Mouse (Mus musculus) limb, embryonic 11.5 days (tissue): Measurements from ENCODE around the gene Tmed2. TPM values are rescaled to one million over a fixed set of nuclear protein-coding genes. Genes with fewer than 3 reads are reported as not detected.

Source experiments
- ATAC-seq: fragments of 200-750 bp; cut with Nextera tagmentation; 2 replicates; pipeline ENCODE4 v1.8.0; 2017; ENCODE audit warnings: low read depth; ENCODE audit not compliant: insufficient number of reproducible peaks, low FRiP score, low TSS enrichment
- DNase-seq: peaks from one replicate; pipeline ENCODE4 v3.0.0-alpha.2; 2015; ENCODE audit warnings: low spot score
- H3K27ac ChIP-seq: fragments of 300-500 bp; sonication (generic); replicated peaks from 2 replicates; pipeline ENCODE4 v1.5.1; 2014; ENCODE audit warnings: low read depth, mild to moderate bottlenecking, low read length
- H3K27me3 ChIP-seq: fragments of 300-500 bp; sonication (generic); 2 replicates; pipeline ENCODE4 v1.6.1; 2014; ENCODE audit warnings: mild to moderate bottlenecking, low read length, mixed read lengths; ENCODE audit not compliant: control insufficient read depth, insufficient read depth
- H3K36me3 ChIP-seq: fragments of 300-500 bp; sonication (generic); 2 replicates; pipeline ENCODE4 v1.6.1; 2014; ENCODE audit warnings: mild to moderate bottlenecking, low read length, moderate library complexity, mixed read lengths; ENCODE audit not compliant: control insufficient read depth, insufficient read depth
- H3K4me1 ChIP-seq: fragments of 300-500 bp; sonication (generic); 2 replicates; pipeline ENCODE4 v1.6.1; 2014; ENCODE audit warnings: low read length, mixed read lengths; ENCODE audit not compliant: control insufficient read depth, insufficient read depth
- H3K4me2 ChIP-seq: fragments of 300-500 bp; sonication (generic); 2 replicates; pipeline ENCODE4 v1.6.1; 2014; ENCODE audit warnings: low read depth, mild to moderate bottlenecking, moderate library complexity; ENCODE audit not compliant: severe bottlenecking
- H3K4me3 ChIP-seq: fragments of 300-500 bp; sonication (generic); 2 replicates; pipeline ENCODE4 v1.5.1; 2014; ENCODE audit warnings: low read depth, low read length
- H3K9ac ChIP-seq: fragments of 300-500 bp; sonication (generic); 2 replicates; pipeline ENCODE4 v1.6.1; 2014; ENCODE audit warnings: mild to moderate bottlenecking, low read length
- H3K9me3 ChIP-seq: fragments of 300-500 bp; sonication (generic); 2 replicates; pipeline ENCODE4 v1.6.1; 2016; ENCODE audit warnings: low read length; ENCODE audit not compliant: control insufficient read depth
- WGBS: fragments of 180-500 bp; shearing (Covaris S2); extraction: QIAGEN DNeasy Blood & Tissue Kit; methylation state at CpG from one replicate; pipeline ENCODE4 v1.1.7; 2014; 5-methylcytosine and 5-hydroxymethylcytosine counted together
- polyA plus RNA-seq: library from polyadenylated mRNA; unstranded; fragments of >200 nt; fragmentation: Nextera tagmentation; extraction: Ambion mirVana; gene quantifications from 2 replicates; pipeline ENCODE4 v1.2.1, GENCODE M21; 2014

Tmed2 gene
- polyA plus RNA-seq, 1 experiment from 2014 or later, result 517 TPM

- Histone ChIP-seq H3K4me3 (peak within 1 kb of the TSS; percentile 95), H3K36me3 (peaks cover 15% of the 10 kb centered on the region)
- peak; percentile 82 for ATAC-seq
These were observed 12.2 kb downstream of the Tmed2 start, which contains the start of gene Ddx55 for GRCm38 (mm10) chr5:124552558-124553307. Ddx55 (plus strand) TSS chr5:124552864.

GRCm38 (mm10) chr5:124553607-124554006 is 13.1 kb downstream of the Tmed2 start:
- H3K4me2 ChIP-seq, result peak overlapping the region; percentile 81; the same call in 1 of the 2 replicates
- H3K9ac ChIP-seq, result no peak overlapping the region
- H3K36me3 ChIP-seq, result peaks cover 15% of the 10 kb centered on the region
- peak overlapping the region; percentile 95; the same call in 1 of the 2 replicates for H3K4me3 ChIP-seq
- peaks cover 4% of the 10 kb centered on the region; the same call in 1 of the 2 replicates for H3K4me1 ChIP-seq
- 75% methylated on average over 6 of the region's 6 CpGs for WGBS
- DNase-seq (no peak), ATAC-seq (no peak)
- H3K27ac ChIP-seq, result no peak overlapping the region
- no peaks in the 10 kb centered on the region for H3K27me3 ChIP-seq
- H3K9me3 ChIP-seq, result no peaks in the 10 kb centered on the region

More at GRCm38 (mm10) chr5:124552558-124553307, 12.2 kb downstream of the Tmed2 start, which contains the start of gene Ddx55:
- peaks cover 4% of the 10 kb centered on the region; the same call in 1 of the 2 replicates for H3K4me1 ChIP-seq
- DNase-seq, result peak; percentile 92
- 0 out of 2 replicates have a peak within 1 kb of the TSS, but pooled peaks have one; percentile 58 for H3K27ac ChIP-seq
- H3K4me2 ChIP-seq, result peak within 1 kb of the TSS; percentile 81
- under 1% methylated on average over 64 of the region's 66 CpGs for WGBS
- H3K27me3 ChIP-seq, result no peaks in the 10 kb centered on the region
- peak within 1 kb of the TSS; percentile 77 for H3K9ac ChIP-seq
- no peaks in the 10 kb centered on the region for H3K9me3 ChIP-seq

- no peaks in the 10 kb centered on the region for H3K27me3 ChIP-seq
- ATAC-seq (no peak), DNase-seq (no peak)
- H3K9ac ChIP-seq, result no peak overlapping the region
- H3K36me3 ChIP-seq, result peaks cover 14% of the 10 kb centered on the region
- H3K27ac ChIP-seq, result no peak overlapping the region
- WGBS, result 88% methylated on average over 1 of the region's 1 CpGs
- H3K9me3 ChIP-seq, result no peaks in the 10 kb centered on the region
- H3K4me1 ChIP-seq, result peaks cover 4% of the 10 kb centered on the region; the same call in 1 of the 2 replicates
- no peak overlapping the region for H3K4me3 ChIP-seq
- no peak overlapping the region for H3K4me2 ChIP-seq
These were observed 14.7 kb downstream of the Tmed2 start for GRCm38 (mm10) chr5:124555145-124555544.

GRCm38 (mm10) chr5:124571068-124571467 is 30.6 kb downstream of the Tmed2 start:
- DNase-seq (no peak), ATAC-seq (no peak)
- WGBS, result 90% methylated on average over 12 of the region's 12 CpGs
- Histone ChIP-seq H3K9ac (no peak overlapping the region), H3K4me3 (no peak overlapping the region), H3K4me1 (no peaks in the 10 kb centered on the region), H3K27ac (no peak overlapping the region), H3K27me3 (no peaks in the 10 kb centered on the region), H3K9me3 (no peaks in the 10 kb centered on the region), H3K36me3 (peaks cover 38% of the 10 kb centered on the region), H3K4me2 (no peak overlapping the region)

GRCm38 (mm10) chr5:124575467-124575866 is 35.0 kb downstream of the Tmed2 start:
- no peak for ATAC-seq
- 83% methylated on average over 7 of the region's 7 CpGs for WGBS

GRCm38 (mm10) chr5:124578633-124579317 is 38.3 kb downstream of the Tmed2 start, which contains the start of the genes Eif2b1 and Gtf2h3:
Eif2b1 (minus strand) TSS chr5:124579131.
Gtf2h3 (plus strand) TSS chr5:124579140.
- ATAC-seq (peak; percentile 82), DNase-seq (peak; percentile 97)
- under 1% methylated on average over 51 of the region's 51 CpGs for WGBS
- Histone ChIP-seq H3K9ac (peak within 1 kb of the TSS; percentile 71), H3K4me2 (peak within 1 kb of the TSS; percentile 73), H3K27ac (no peak within 1 kb of the TSS), H3K36me3 (peaks cover 9% of the 10 kb centered on the region), H3K9me3 (no peaks in the 10 kb centered on the region), H3K4me1 (peaks cover 8% of the 10 kb centered on the region), H3K4me3 (peak within 1 kb of the TSS; percentile 67), H3K27me3 (no peaks in the 10 kb centered on the region)

More at GRCm38 (mm10) chr5:124575467-124575866, 35.0 kb downstream of the Tmed2 start:
- Histone ChIP-seq H3K9me3 (no peaks in the 10 kb centered on the region), H3K4me3 (no peak overlapping the region), H3K27ac (no peak overlapping the region), H3K9ac (no peak overlapping the region), H3K4me2 (no peak overlapping the region), H3K27me3 (no peaks in the 10 kb centered on the region), H3K36me3 (peaks cover 25% of the 10 kb centered on the region), H3K4me1 (peaks cover 8% of the 10 kb centered on the region)
- DNase-seq, result no peak

GRCm38 (mm10) chr5:124582515-124582914 is 42.0 kb downstream of the Tmed2 start:
- peaks cover 10% of the 10 kb centered on the region; the same call in 1 of the 2 replicates for H3K36me3 ChIP-seq
- ATAC-seq, result no peak

GRCm38 (mm10) chr5:124592768-124593167 is 52.3 kb downstream of the Tmed2 start:
- Histone ChIP-seq H3K4me3 (no peak overlapping the region), H3K36me3 (peaks cover 21% of the 10 kb centered on the region), H3K27ac (no peak overlapping the region), H3K4me1 (no peaks in the 10 kb centered on the region), H3K9me3 (no peaks in the 10 kb centered on the region), H3K27me3 (no peaks in the 10 kb centered on the region), H3K9ac (no peak overlapping the region), H3K4me2 (no peak overlapping the region)
- 92% methylated on average over 3 of the region's 3 CpGs for WGBS
- no peak for ATAC-seq
- DNase-seq, result no peak

More at GRCm38 (mm10) chr5:124582515-124582914, 42.0 kb downstream of the Tmed2 start:
- Histone ChIP-seq H3K9me3 (no peaks in the 10 kb centered on the region), H3K4me2 (no peak overlapping the region), H3K27ac (no peak overlapping the region), H3K4me1 (peaks cover 8% of the 10 kb centered on the region), H3K4me3 (no peak overlapping the region), H3K9ac (no peak overlapping the region), H3K27me3 (no peaks in the 10 kb centered on the region)
- whole genome bisulfite sequencing, result 96% methylated on average over 5 of the region's 5 CpGs
- no peak for DNase-seq
